Mouse (Mus musculus): Measurements from ENCODE around the gene Nr4a1. TPM values are rescaled to one million over a fixed set of nuclear protein-coding genes. Genes with fewer than 3 reads are reported as not detected.
A peak's percentile ranks its signal among the peaks of the same experiment; 100 is the strongest.

The Nr4a1 gene
- total RNA-seq, 2 experiments from 2014 or later: 171 to 181 TPM

- no peak for DNase-seq (ENCODE audit: low spot score in 2 of 2)
These were observed 55.4 kb downstream of the Nr4a1 start for GRCm38 (mm10) chr15:101309493-101309892.

DNA sequence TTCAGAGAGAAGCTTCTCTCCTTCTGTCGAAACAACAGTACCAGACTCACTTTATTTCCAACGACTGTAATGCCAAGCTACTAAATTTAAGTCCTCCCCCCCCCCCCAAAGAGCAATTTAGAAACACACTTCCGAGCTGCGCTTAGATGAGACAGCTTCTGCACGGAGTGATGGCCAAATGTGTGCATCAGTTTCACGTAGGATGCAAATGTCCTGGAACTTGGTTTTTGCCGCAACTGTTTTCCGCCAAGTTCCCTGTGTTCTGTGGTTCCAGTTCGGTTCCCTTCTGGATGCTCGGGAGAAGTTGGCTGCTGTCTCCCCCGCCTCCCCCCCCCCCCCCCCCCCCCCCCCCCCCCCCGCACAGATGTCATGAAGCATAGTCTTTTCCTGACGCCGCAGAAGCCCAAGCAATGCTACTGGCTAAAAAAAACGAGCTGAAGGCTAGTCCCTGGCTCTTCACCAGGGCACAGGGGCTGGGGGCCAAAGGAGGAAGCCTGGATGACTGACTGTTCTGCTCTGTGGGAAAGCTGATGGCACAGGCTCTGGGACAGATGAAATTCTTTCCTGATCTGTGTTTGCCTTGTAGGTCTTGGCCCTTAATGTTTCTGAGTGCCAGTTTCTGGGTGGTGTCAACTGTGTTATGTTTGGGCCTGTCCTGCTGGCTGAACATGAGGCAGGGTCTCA lies 57.2 kb downstream of the Nr4a1 start:
- peak; percentile 41 for DNase-seq (ENCODE audit: low spot score in 2 of 2)

DNA sequence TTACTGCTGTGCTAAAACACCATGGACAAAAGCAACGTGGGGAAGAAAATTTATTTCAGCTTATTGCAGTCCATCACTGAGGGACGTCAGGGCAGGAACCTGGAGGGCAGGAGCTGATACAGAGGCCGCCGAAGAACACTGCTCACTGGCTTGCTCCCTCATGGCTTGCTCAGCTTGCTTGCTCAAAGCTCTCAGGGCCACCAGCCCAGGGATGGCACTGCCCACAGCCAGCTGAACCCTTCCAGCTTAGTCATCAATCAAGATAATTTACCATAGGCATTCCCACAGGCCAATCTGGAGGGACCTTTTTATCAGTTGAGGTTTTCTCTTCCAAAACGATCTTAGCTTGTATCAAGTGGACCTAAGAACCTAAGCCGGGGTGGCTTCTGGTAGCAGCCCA lies 57.9 kb downstream of the Nr4a1 start:
- no peak for DNase-seq (ENCODE audit: low spot score in 2 of 2)

DNA sequence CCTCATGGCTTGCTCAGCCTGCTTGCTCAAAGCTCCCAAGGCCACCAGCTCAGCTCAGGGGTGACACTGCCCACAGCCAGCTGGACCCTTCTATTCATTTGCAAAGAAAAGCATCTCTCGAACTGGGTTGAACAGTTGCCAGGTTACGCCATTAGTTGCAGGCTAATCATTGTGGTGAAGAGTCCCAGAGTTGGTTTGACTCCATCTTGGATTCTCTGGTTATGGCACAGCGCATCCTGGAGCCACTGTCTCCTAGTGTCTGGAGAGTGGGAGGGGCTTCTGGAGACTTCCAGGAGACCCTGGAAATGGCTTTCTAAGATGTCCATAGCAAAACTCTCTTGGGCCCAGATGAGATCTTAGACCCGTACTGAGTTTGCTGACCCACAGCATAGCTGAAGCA lies 61.3 kb downstream of the Nr4a1 start:
- DNase-seq (ENCODE audit: low spot score in 2 of 2): no peak

GRCm38 (mm10) chr15:101315832-101316231 lies 61.8 kb downstream of the Nr4a1 start:
- peak; percentile 90 to 91 for DNase-seq (ENCODE audit: low spot score in 2 of 2)

- no peak for DNase-seq (ENCODE audit: low spot score in 2 of 2)
These were observed 62.3 kb downstream of the Nr4a1 start for GRCm38 (mm10) chr15:101316279-101316912.

DNA sequence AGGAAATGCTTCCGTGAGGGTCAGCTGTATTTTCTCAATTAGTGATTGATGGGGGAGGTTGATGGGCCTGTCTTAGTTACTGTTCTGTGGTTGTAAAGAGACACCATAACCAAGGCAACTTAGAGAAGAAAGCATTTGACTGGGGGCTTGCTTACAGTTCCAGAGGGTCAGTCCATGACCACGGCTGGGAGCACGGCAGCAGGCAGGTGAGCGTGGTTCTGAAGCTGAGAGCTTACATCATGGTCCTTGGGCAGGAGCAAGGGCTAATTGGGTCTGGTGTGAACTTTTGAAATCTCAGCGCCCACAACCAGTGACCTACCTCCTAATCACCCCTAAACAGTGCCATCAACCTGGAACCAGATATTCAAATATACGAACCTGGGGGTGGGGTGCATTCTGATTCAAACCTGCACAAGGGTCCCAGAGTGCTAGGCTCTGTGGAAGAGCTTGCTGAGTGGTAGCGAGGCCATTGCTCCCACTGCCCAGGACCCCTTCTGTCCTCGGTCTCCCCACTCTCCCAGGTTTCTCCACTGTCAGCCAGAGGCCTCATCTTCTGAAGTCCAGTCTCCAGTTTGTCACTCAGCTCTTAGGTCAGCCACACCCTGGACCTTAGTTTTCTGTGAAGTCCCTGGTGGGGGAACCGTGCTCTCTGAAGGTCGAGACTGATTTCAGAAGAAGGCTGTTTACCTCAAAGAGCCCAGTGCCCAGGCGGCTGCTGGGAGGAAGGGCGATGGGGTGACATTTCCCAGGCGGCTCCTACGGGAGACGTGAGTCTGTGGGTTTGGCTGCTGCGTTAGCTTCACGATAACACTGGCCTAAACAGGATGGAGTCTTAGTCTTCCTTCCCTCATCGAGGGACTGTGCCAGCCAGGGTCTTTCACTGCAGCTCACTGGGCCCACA lies 63.1 kb downstream of the Nr4a1 start:
- no peak for DNase-seq (ENCODE audit: low spot score in 2 of 2)

DNA sequence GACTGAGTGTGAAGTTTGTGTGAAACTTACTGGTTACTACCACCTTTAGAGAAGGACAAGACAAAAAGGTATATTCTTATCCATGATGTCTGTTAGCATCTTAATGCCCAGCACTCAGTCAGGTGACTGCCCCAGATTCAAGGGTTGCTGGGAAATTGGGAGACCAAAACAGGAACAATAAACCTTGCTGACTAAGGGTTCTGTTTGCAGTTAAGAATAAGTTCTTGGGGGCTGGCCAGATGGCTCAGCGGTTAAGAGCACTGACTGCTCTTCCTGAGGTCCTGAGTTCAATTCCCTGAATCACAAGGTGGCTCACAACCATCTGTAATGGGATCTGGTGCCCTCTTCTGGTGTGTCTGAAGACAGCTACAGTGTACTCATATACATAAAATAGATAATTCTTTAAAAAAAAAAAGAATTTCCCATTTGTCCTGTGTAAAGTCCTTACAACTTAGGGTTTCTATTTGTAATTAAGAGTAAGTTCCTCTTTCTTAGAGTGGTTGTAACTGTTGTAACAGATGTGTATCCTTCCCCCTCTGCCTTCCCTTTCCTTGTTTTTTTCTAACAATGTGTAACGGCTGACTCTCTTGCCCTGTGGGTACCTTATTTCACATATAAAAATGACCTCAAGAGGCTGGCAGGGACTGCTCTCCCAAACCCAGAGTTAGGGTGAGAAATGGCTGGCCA lies 63.9 kb downstream of the Nr4a1 start:
- DNase-seq (ENCODE audit: low spot score in 2 of 2): no peak

DNA sequence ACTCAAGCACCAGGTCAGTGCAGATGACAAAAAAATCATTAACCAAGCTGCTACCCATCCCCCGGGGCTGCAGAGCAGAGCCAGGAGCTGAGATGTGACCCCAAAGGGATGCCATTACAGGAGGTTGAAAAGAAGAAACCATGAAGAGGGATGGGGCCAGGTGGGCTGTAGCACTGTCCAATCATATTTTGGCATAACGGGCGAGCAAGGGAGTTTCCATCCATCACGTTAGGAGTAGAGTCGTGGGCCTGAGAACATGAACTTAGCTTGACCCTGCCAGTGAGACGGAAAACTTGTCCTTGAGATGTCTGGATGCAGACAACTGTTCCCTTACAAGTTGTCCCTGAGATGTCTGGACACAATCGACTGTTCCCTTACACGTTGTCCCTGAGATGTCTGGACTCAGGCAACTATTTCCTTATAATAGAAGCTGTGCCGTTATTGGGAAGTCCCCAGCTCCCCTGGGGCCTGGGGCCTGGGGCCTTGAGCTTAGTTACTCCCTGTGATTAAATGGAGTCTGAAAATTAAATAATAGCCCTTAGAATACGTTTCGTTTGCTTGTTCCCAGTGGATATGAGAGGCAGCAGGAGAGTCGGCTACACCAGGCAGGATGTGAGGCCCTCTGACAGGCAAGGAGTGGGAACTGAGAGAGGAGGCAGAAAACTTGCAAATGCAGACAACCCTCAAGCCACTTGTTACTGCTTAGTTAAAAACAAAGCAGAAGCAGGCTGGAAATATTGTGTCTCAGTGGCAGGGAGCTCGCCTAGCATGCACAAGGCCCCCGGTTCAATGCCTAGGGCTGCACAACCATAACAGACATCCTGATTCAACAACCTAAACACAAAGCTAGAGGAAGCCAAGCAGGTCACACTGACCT lies 65.1 kb downstream of the Nr4a1 start:
- no peak for DNase-seq (ENCODE audit: low spot score in 2 of 2)

DNA sequence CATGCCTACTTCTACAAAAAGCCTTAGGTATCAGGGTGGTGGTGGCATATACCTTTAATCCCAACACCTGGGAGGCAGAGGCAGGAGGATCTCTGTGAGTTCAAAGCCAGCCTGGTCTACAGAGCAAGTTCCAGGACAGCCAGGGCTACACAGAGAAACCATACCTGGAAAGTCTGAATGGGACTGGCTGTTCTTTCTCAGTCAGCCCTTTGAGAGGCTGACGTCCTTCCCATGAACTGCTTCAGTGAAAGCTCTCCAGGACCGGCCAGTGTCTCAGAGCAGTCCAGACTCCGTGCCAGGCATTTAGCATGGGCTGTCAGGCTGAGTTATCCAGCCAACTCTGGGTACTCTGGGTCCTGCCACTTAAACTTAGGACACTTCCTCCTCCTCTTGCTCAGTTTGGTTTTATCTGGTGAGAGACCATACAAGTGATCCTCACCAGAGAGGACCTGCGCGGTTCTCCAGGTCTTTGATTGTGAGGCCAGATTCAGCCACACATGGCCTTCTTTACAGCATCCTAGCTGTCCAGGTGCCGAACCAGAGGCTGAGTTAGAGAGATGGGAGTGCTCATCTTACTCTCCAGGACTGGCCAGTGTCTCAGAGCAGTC lies 66.0 kb downstream of the Nr4a1 start:
- no peak for DNase-seq (ENCODE audit: low spot score in 2 of 2)

DNA sequence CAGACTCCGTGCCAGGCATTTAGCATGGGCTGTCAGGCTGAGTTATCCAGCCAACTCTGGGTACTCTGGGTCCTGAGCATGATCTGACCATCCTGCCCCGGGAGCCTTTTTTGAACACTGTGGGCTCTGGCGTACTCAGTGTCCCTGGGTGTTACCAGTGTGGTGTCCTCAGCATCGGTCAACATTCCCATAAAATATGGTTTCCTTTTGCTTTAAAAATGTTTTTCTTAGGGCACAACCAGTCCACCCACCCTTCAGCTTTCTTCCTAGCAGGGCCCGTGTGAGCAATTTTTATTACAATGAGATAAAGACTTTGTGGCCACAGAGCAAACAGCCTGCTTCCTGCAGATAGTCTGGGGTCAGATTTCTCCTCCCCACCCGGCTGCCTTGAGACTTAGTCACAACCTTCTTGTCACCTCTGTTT lies 66.6 kb downstream of the Nr4a1 start:
- no peak for DNase-seq (ENCODE audit: low spot score in 2 of 2)

DNA sequence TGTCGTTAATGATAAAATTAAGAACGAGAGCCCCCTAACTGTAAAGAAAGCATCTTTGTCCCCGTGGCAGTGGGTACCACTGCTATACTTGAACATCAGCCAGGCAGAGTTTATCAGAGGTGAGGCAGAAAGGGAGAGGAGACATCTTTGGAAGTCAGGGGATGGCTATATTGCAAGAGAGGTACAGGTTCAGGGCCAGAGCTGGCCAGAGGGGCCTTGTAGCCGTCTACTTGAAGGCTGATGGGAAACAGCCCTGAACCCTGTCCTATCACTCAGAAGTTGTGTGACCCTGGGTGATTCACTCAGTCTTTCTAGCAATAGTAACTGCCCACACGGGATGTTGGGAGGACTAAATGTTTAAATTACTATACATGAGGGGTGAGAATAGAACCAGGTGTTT lies 67.1 kb downstream of the Nr4a1 start:
- DNase-seq (ENCODE audit: low spot score in 2 of 2): no peak

GRCm38 (mm10) chr15:101322106-101322505 lies 68.0 kb downstream of the Nr4a1 start:
- no peak for DNase-seq (ENCODE audit: low spot score in 2 of 2)

GRCm38 (mm10) chr15:101322640-101323039 lies 68.6 kb downstream of the Nr4a1 start:
- no peak for DNase-seq (ENCODE audit: low spot score in 2 of 2)

DNA sequence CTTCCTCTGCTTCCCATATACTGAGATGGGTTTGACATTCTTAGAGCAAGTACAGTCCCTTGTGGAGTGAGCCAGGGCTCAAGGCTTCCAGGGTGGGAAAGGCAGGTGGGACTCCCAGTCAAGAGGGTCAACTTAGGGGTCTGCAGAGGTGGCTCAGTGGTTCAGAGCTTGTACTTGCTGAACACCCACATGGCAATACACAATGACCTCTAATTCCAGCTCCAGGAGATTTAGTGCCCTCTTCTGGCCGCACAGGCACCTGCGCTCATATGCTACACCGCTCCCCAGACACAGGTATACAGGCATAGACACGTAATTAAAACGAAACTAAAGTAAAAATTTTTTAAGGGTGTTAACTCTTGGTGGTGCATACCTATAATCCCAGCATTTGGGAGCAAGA lies 69.4 kb downstream of the Nr4a1 start:
- no peak for DNase-seq (ENCODE audit: low spot score in 2 of 2)

Other genes starting within 250 kb of the Nr4a1 start
- not detected for gene Gm47841, start 206.9 kb upstream of the Nr4a1 start, total RNA-seq (2021)
- 1 to 10 TPM; 1.3 to 1.4 TPM for gene Fignl2, start 175.7 kb upstream of the Nr4a1 start, total RNA-seq (2021)
- gene Ankrd33, start 138.5 kb upstream of the Nr4a1 start, total RNA-seq (2021): not detected
- 10 to 100 TPM; 12.1 to 14.2 TPM for gene Acvrl1, start 125.7 kb upstream of the Nr4a1 start, total RNA-seq (2021)
- gene Acvr1b, start 80.2 kb upstream of the Nr4a1 start, total RNA-seq (2021): 100 to 1,000 TPM; 102 to 112 TPM
- 100 to 1,000 TPM in 1 of 2 experiments, 10 to 100 TPM in 1; 77.7 to 111 TPM for gene Grasp, start 30.1 kb upstream of the Nr4a1 start, total RNA-seq (2021)
- 10 to 100 TPM; 45.5 to 53.6 TPM for gene Atg101, start 30.0 kb downstream of the Nr4a1 start, total RNA-seq (2021)
- gene 6030408B16Rik, start 38.9 kb downstream of the Nr4a1 start, total RNA-seq (2021): under 1 TPM; 0.40 to 0.42 TPM
- gene Krt80, start 115.9 kb downstream of the Nr4a1 start, total RNA-seq (2021): 1 to 10 TPM; 2.2 to 3.3 TPM
- gene Krt7, start 156.8 kb downstream of the Nr4a1 start, total RNA-seq (2021): not detected
- gene Krt87, start 184.5 kb downstream of the Nr4a1 start, total RNA-seq (2021): under 1 TPM in 1 of 2 experiments, not detected in 1; 0.21 TPM
- gene Krt88, start 193.5 kb downstream of the Nr4a1 start, total RNA-seq (2021): not detected
- not detected for gene Krt81, start 209.5 kb downstream of the Nr4a1 start, total RNA-seq (2021)
- not detected for gene Krt86, start 219.2 kb downstream of the Nr4a1 start, total RNA-seq (2021)
- gene Krt83, start 237.2 kb downstream of the Nr4a1 start, total RNA-seq (2021): not detected

Measured in left cerebral cortex, adult 18-20 months (tissue).